Mouse (Mus musculus) kidney, embryonic 14.5 days (tissue): ENCODE data around the gene Pdlim1. TPM values are rescaled to one million over a fixed set of nuclear protein-coding genes. Genes with fewer than 3 reads are reported as not detected.
"Not testable (repeated sequence)": the region's sequence is repeated elsewhere in the genome, so short reads cannot be mapped to it uniquely, and the experiment has no call there.

Experiments used
- ATAC-seq: fragments of 200-750 bp; cut with Nextera tagmentation; 2 replicates; pipeline ENCODE4 v1.8.0; 2017; ENCODE audit warnings: moderate number of reproducible peaks, mild to moderate bottlenecking, moderate TSS enrichment, moderate library complexity; ENCODE audit not compliant: low FRiP score, low TSS enrichment
- H3K27ac ChIP-seq: fragments of 300-500 bp; sonication (generic); 2 replicates; pipeline ENCODE4 v1.5.1; 2014; ENCODE audit warnings: low read depth, mild to moderate bottlenecking, low read length, moderate library complexity, mixed read lengths
- H3K27me3 ChIP-seq: fragments of 300-500 bp; sonication (generic); 2 replicates; pipeline ENCODE4 v1.6.1; 2014; ENCODE audit warnings: mild to moderate bottlenecking, low read length; ENCODE audit not compliant: control insufficient read depth, insufficient read depth
- H3K36me3 ChIP-seq: fragments of 300-500 bp; sonication (generic); 2 replicates; pipeline ENCODE4 v1.6.1; 2014; ENCODE audit warnings: low read length, mixed read lengths; ENCODE audit not compliant: control insufficient read depth, insufficient read depth
- H3K4me1 ChIP-seq: fragments of 300-500 bp; sonication (generic); 2 replicates; pipeline ENCODE4 v1.6.1; 2014; ENCODE audit warnings: low read length, mixed read lengths; ENCODE audit not compliant: control insufficient read depth, insufficient read depth
- H3K4me2 ChIP-seq: fragments of 300-500 bp; sonication (generic); replicated peaks from 2 replicates; pipeline ENCODE4 v1.6.1; 2014; ENCODE audit warnings: low read depth, mild to moderate bottlenecking, low read length
- H3K4me3 ChIP-seq: fragments of 300-500 bp; sonication (generic); 2 replicates; pipeline ENCODE4 v1.5.1; 2014; ENCODE audit warnings: mild to moderate bottlenecking, low read length
- H3K9ac ChIP-seq: fragments of 300-500 bp; sonication (generic); 2 replicates; pipeline ENCODE4 v1.6.1; 2014; ENCODE audit warnings: low read depth, mild to moderate bottlenecking, low read length, moderate library complexity
- H3K9me3 ChIP-seq: fragments of 300-500 bp; sonication (generic); 2 replicates; pipeline ENCODE4 v1.6.1; 2016; ENCODE audit warnings: low read length; ENCODE audit not compliant: control insufficient read depth
- WGBS: fragments of 180-500 bp; shearing (Covaris S2); extraction: QIAGEN DNeasy Blood & Tissue Kit; methylation state at CpG from one replicate; pipeline ENCODE4 v1.1.7; 2014; 5-methylcytosine and 5-hydroxymethylcytosine counted together
- polyA plus RNA-seq: library from polyadenylated mRNA; unstranded; fragments of >200 nt; fragmentation: Nextera tagmentation; extraction: Ambion mirVana; gene quantifications from 2 replicates; pipeline ENCODE4 v1.2.1, GENCODE M21; 2014

The Pdlim1 gene
- polyA plus RNA-seq, 1 experiment from 2014 or later: 30.8 TPM

DNA sequence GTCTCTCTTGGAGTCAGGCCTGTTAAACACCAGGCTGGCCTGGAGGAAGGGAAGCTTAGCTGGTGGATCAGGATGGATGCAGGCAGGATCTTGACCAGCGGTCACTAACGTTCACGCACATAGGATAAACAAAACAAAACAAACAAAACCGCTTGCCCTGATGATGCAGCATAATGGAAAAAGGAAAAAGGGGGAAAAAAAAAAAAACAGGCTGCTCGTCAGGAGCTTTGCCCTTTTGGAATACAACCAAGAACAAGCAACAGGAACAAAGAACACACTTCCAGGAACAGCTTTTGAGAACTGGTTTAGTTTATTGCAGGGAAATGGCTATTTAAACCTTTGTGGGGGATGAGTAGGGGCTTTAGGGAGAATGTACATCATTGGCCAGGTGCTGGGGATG lies 50.8 kb downstream of the Pdlim1 start:
- Histone ChIP-seq H3K4me3 (no peak overlapping the region), H3K27me3 (no peaks in the 10 kb centered on the region), H3K9me3 (no peaks in the 10 kb centered on the region), H3K27ac (no peak overlapping the region), H3K4me1 (no peaks in the 10 kb centered on the region), H3K4me2 (no peak overlapping the region), H3K36me3 (no peaks in the 10 kb centered on the region), H3K9ac (no peak overlapping the region)
- no peak for ATAC-seq
- 82% methylated on average over 5 of the region's 5 CpGs for WGBS

GRCm38 (mm10) chr19:40202947-40203346 lies 68.7 kb downstream of the Pdlim1 start:
- ATAC-seq, H3K36me3 ChIP-seq, H3K4me2 ChIP-seq, H3K9me3 ChIP-seq, H3K4me1 ChIP-seq, H3K27ac ChIP-seq, H3K9ac ChIP-seq, H3K4me3 ChIP-seq, H3K27me3 ChIP-seq: not testable (repeated sequence)
- 73% methylated on average over 4 of the region's 4 CpGs for WGBS

DNA sequence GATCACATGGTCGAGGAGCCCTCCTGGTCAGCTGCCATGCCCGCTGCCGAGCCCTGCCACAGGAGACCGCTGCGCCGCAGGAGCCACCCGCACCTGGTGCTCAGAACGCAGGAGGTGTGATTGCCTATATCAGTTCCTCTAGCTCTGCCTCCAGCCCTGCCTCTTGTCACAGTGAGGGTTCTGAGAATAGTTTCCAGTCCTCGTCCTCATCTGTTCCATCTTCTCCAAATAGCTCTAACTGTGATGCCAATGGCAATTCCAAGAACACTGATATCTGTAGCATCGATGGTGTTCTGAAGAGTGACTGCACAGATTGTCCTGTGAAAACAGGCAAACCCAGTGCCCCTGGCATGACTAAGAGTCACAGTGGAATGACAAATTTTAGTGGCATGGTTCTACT lies 81.0 kb downstream of the Pdlim1 start:
- no peaks in the 10 kb centered on the region for H3K36me3 ChIP-seq
- no peak overlapping the region for H3K27ac ChIP-seq
- H3K9me3 ChIP-seq: no peaks in the 10 kb centered on the region
- H3K4me3 ChIP-seq: no peak overlapping the region
- H3K4me2 ChIP-seq: no peak overlapping the region
- no peaks in the 10 kb centered on the region for H3K27me3 ChIP-seq
- H3K4me1 ChIP-seq: no peaks in the 10 kb centered on the region
- WGBS: 97% methylated on average over 10 of the region's 10 CpGs
- no peak for ATAC-seq
- H3K9ac ChIP-seq: no peak overlapping the region

DNA sequence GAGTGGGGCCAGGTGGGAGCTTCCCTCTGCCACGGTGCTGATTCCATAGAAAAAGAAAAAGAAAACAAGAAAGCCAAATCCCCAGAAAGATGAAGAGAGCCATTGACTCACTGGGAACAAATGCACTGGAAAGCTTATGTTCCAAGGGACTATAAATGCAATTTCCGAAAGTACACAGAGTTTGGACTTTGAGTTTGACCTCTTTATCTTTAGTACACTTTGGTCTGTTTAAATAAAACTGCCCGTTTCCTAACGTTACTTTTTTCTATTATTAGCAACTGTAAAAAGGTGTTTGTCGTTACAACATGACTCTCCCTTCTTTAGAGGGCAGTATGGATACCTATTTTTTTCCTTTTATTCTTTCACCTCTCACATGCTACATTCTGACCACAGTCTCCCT lies 84.5 kb downstream of the Pdlim1 start, which contains the start of gene Cyp2c70:
TSS of gene Cyp2c70 (minus strand) at position 174 of the 400 bp plus-strand sequence.
- H3K4me3 ChIP-seq: no peak within 1 kb of the TSS
- no peaks in the 10 kb centered on the region for H3K9me3 ChIP-seq
- no peaks in the 10 kb centered on the region for H3K36me3 ChIP-seq
- no peaks in the 10 kb centered on the region for H3K27me3 ChIP-seq
- no peaks in the 10 kb centered on the region for H3K4me1 ChIP-seq
- WGBS: 67% methylated on average over 5 of the region's 5 CpGs
- ATAC-seq: no peak
- H3K27ac ChIP-seq: no peak within 1 kb of the TSS
- no peak within 1 kb of the TSS for H3K4me2 ChIP-seq
- H3K9ac ChIP-seq: no peak within 1 kb of the TSS

DNA sequence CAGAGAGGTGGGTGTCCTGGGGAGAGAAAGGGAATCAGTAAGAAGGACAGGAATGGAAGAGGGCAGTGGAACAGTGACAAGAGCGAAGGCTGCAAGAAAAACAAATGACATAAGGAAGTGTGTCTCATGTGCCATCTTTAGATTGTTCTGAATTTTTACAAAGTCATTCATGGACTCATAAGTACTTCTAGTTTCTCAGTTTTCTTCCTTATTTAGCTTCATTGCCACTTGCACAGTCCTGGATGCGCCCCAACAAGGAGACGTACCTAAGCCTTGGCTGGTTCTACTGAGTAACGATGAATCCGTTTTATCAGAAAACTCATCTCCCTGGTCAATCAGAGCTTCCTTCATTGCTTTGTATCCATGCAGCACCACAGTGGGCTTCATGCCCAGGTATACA lies 88.0 kb downstream of the Pdlim1 start:
- Histone ChIP-seq H3K4me1 (no peaks in the 10 kb centered on the region), H3K9ac (no peak overlapping the region), H3K27ac (no peak overlapping the region), H3K4me2 (no peak overlapping the region), H3K4me3 (no peak overlapping the region), H3K9me3 (no peaks in the 10 kb centered on the region), H3K36me3 (no peaks in the 10 kb centered on the region), H3K27me3 (no peaks in the 10 kb centered on the region)
- ATAC-seq: no peak
- 91% methylated on average over 5 of the region's 5 CpGs for WGBS

DNA sequence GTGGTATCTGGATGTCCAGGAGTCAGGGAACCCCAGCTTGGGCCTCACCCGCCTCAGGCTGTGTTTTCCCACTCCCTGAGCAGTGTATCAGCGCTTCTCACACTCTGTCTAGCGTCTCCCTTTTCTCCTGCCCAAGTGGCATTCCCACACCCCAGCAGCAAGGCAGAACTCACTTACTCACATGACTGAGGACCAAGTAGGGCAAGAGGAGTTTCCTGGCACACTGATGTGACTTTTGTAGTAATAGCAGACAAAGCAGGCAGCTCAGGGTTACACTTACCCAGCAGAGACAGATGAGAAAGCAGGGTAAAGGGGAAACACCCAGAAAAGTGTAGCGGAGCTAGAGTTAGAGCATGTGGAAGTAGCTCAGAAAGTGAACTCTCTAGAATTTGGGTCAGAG lies 93.3 kb downstream of the Pdlim1 start:
- no peaks in the 10 kb centered on the region for H3K9me3 ChIP-seq
- H3K9ac ChIP-seq: no peak overlapping the region
- H3K36me3 ChIP-seq: no peaks in the 10 kb centered on the region
- no peak overlapping the region for H3K4me3 ChIP-seq
- no peak for ATAC-seq
- H3K27me3 ChIP-seq: no peaks in the 10 kb centered on the region
- H3K4me1 ChIP-seq: no peaks in the 10 kb centered on the region
- WGBS: 68% methylated on average over 4 of the region's 4 CpGs
- no peak overlapping the region for H3K27ac ChIP-seq
- H3K4me2 ChIP-seq: no peak overlapping the region

Other genes with a start within 250 kb of the Pdlim1 start
- not detected in 2 replicates for gene Cyp2c54, start 198.0 kb downstream of the Pdlim1 start, polyA plus RNA-seq
- gene Cyp2c50, start 182.2 kb downstream of the Pdlim1 start, polyA plus RNA-seq: not detected in 2 replicates
- gene Cyp2c70, start 84.5 kb downstream of the Pdlim1 start, polyA plus RNA-seq: not detected in 2 replicates
- 39.3 and 49.5 TPM in 2 replicates for gene Sorbs1, start 241.9 kb upstream of the Pdlim1 start, polyA plus RNA-seq